Mouse (Mus musculus) lung, embryonic 15.5 days (tissue): Measurements from ENCODE around the gene Zfp831. TPM values are rescaled to one million over a fixed set of nuclear protein-coding genes. Genes with fewer than 3 reads are reported as not detected.

Experiments used
- ATAC-seq: fragments of 200-750 bp; cut with Nextera tagmentation; 2 replicates; pipeline ENCODE4 v1.8.0; 2017; ENCODE audit warnings: moderate number of reproducible peaks, borderline replicate concordance; ENCODE audit not compliant: low FRiP score, low TSS enrichment; ENCODE audit errors: extremely low read depth
- H3K27ac ChIP-seq: fragments of 300-500 bp; sonication (generic); 2 replicates; pipeline ENCODE4 v1.5.1; 2015; ENCODE audit warnings: moderate library complexity, mild to moderate bottlenecking, inconsistent platforms
- H3K27me3 ChIP-seq: fragments of 300-500 bp; sonication (generic); 2 replicates; pipeline ENCODE4 v1.6.1; 2015; ENCODE audit warnings: inconsistent platforms
- H3K36me3 ChIP-seq: fragments of 300-500 bp; sonication (generic); 2 replicates; pipeline ENCODE4 v1.6.1; 2015; ENCODE audit warnings: inconsistent platforms
- H3K4me1 ChIP-seq: fragments of 300-500 bp; sonication (generic); 2 replicates; pipeline ENCODE4 v1.6.1; 2015; ENCODE audit warnings: inconsistent platforms
- H3K4me2 ChIP-seq: fragments of 300-500 bp; sonication (generic); 2 replicates; pipeline ENCODE4 v1.6.1; 2015; ENCODE audit warnings: inconsistent platforms, mild to moderate bottlenecking, moderate library complexity
- H3K4me3 ChIP-seq: fragments of 300-500 bp; sonication (generic); 2 replicates; pipeline ENCODE4 v1.5.1; 2015; ENCODE audit warnings: mild to moderate bottlenecking, inconsistent platforms
- H3K9ac ChIP-seq: fragments of 300-500 bp; sonication (generic); 2 replicates; pipeline ENCODE4 v1.6.1; 2015; ENCODE audit warnings: inconsistent platforms
- H3K9me3 ChIP-seq: fragments of 300-500 bp; sonication (generic); 2 replicates; pipeline ENCODE4 v1.6.1; 2016; ENCODE audit warnings: inconsistent platforms
- WGBS: fragments of 180-500 bp; shearing (Covaris S2); methylation state at CpG from one replicate; pipeline ENCODE4 v1.1.7; 2015; 5-methylcytosine and 5-hydroxymethylcytosine counted together
- polyA plus RNA-seq: library from polyadenylated mRNA; unstranded; fragments of >200 nt; fragmentation: Nextera tagmentation; extraction: Ambion mirVana; gene quantifications from 2 replicates; pipeline ENCODE4 v1.2.1, GENCODE M21; 2015

Gene Zfp831
- polyA plus RNA-seq, 1 experiment from 2014 or later: 0.02 TPM

DNA sequence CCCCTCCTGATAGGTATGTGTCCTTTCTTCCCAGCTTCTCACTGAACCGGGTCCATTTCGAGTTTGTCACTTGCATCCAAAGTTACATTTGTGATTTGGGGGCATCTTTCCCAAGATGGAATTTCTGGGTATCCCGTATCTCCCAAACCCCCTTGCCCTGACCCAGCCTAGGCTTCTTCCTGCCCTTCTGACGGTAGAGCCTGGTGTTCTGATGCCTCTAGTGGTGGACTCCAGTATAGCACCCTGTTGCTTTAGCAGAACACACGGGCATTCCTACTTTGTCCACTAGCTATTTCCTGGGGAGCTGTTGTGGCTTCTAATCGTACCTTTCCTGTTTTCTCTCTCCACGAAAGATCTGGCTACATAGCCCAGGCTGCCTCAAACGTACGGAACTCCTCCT, 32.3 kb downstream of the Zfp831 start:
- ATAC-seq: no peak
- Histone ChIP-seq H3K27ac (no peak overlapping the region), H3K9ac (no peak overlapping the region), H3K4me1 (peaks cover 13% of the 10 kb centered on the region), H3K27me3 (peaks cover 6% of the 10 kb centered on the region), H3K4me3 (no peak overlapping the region), H3K36me3 (no peaks in the 10 kb centered on the region), H3K4me2 (no peak overlapping the region), H3K9me3 (no peaks in the 10 kb centered on the region)
- 15% methylated on average over 9 of the region's 9 CpGs for WGBS

DNA sequence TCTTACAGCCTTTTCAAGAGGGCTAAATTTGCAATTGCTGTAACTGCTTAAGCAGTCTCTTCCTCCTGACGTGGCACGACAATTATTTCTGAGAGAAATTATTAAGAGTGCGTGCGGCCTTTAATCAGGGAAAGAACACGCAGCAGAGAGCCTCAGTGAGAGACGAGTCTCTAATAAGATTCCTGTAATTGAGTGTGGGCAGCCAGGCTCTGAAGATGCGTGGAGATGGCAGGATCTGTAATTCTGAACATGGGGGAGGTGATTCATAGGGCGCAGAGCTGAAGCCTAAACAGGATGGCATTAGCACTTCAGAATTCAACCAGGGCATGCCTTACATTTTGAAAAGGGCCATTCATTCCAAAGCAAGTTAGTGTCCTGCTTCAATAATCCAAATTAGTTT, 58.0 kb downstream of the Zfp831 start:
- Histone ChIP-seq H3K9ac (no peak overlapping the region), H3K36me3 (no peaks in the 10 kb centered on the region), H3K4me2 (no peak overlapping the region), H3K27ac (no peak overlapping the region), H3K4me3 (no peak overlapping the region), H3K27me3 (no peaks in the 10 kb centered on the region), H3K4me1 (no peaks in the 10 kb centered on the region), H3K9me3 (no peaks in the 10 kb centered on the region)
- 72% methylated on average over 8 of the region's 8 CpGs for WGBS
- no peak for ATAC-seq

DNA sequence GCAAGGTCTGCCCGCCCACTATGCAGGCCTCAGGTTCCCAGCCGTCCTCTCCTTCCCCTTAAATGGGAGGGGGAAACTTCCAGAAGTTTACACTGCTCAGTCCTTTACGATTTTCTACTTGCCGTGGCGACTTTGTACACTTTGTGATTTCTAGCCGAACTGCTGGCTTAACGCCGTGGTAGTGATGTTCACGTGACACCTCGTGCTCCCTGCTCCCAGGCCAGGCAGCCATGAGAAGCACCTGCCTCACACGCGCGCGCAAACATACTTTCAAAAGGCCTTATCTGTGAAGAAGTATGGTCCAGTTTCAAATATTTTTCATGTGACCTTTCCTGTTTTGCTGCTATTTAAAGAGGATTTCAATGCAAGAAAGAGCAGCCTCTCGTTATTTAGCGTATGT, 63.8 kb downstream of the Zfp831 start:
- no peak for ATAC-seq
- 68% methylated on average over 16 of the region's 16 CpGs for WGBS
- Histone ChIP-seq H3K4me2 (no peak overlapping the region), H3K9ac (no peak overlapping the region), H3K9me3 (no peaks in the 10 kb centered on the region), H3K27me3 (no peaks in the 10 kb centered on the region), H3K36me3 (no peaks in the 10 kb centered on the region), H3K4me1 (no peaks in the 10 kb centered on the region), H3K4me3 (no peak overlapping the region), H3K27ac (no peak overlapping the region)

DNA sequence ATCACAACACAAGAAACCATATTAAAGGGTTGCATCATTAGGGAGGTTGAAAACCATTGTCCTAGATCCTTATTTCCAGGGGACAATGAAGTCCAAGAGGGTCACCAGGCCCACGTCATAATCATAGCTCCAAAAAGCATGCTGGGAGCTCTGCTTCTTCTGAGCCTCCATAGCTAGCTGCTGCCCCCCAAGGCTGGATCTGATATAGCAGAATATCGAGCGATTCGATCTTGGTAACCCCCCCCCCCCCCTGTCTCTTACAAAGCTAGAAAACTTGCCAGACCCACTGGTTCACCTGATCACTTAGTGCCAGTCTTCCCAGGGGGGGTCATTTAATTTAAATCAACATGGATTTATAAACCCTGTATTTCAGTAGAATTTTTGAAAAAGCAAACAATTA, 65.3 kb downstream of the Zfp831 start:
- H3K27me3 ChIP-seq: no peaks in the 10 kb centered on the region
- H3K9me3 ChIP-seq: no peaks in the 10 kb centered on the region
- H3K4me1 ChIP-seq: no peaks in the 10 kb centered on the region
- no peak overlapping the region for H3K4me2 ChIP-seq
- H3K9ac ChIP-seq: no peak overlapping the region
- H3K27ac ChIP-seq: no peak overlapping the region
- WGBS: 80% methylated on average over 4 of the region's 4 CpGs
- H3K4me3 ChIP-seq: no peak overlapping the region
- no peaks in the 10 kb centered on the region for H3K36me3 ChIP-seq
- no peak for ATAC-seq

DNA sequence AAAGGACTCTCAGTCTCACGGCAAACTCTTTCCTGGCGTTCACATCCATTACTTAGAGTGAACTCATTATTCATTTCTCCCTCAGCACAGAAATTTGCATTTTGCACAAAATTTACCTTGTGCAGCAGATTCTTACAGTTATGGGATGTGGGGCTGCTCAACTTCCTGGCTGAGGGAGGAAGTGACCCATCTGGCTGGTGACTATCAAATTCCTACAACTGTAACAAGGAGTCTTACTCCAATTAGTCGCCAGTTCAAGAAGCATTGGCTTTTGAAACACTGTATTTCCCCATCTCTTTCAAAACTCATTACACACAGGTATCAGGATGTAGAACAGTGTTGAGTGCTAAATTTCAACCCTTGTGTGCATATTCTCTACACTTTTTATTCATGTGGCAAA, 66.9 kb downstream of the Zfp831 start:
- H3K9me3 ChIP-seq: no peaks in the 10 kb centered on the region
- WGBS: 49% methylated on average over 3 of the region's 3 CpGs
- H3K9ac ChIP-seq: no peak overlapping the region
- H3K4me2 ChIP-seq: no peak overlapping the region
- H3K36me3 ChIP-seq: no peaks in the 10 kb centered on the region
- H3K27ac ChIP-seq: no peak overlapping the region
- no peak overlapping the region for H3K4me3 ChIP-seq
- no peaks in the 10 kb centered on the region for H3K4me1 ChIP-seq
- no peaks in the 10 kb centered on the region for H3K27me3 ChIP-seq
- no peak for ATAC-seq

DNA sequence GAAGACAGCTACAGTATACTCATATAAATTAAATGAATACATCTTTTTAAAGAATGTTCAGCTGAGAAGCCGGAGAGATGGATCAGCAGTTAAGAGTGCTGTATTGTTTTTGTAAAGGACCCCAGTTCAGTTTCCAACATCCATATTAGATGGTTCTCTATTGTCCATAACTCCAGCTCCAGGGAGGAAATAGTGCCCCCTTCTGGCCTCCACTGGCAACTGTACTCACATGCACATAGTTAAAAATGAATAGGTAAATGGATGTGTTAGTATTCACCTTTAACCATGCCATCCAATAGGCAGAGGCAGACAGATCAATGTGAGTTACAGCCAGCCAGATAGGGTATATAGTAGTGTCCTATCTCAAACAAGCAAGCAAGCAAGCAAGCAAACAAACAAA, 68.7 kb downstream of the Zfp831 start:
- Histone ChIP-seq H3K9ac (no peak overlapping the region), H3K4me3 (no peak overlapping the region), H3K27ac (no peak overlapping the region), H3K4me2 (no peak overlapping the region), H3K9me3 (no peaks in the 10 kb centered on the region), H3K27me3 (no peaks in the 10 kb centered on the region), H3K4me1 (no peaks in the 10 kb centered on the region), H3K36me3 (no peaks in the 10 kb centered on the region)
- WGBS: 100% methylated on average over 1 of the region's 1 CpGs
- ATAC-seq: no peak

DNA sequence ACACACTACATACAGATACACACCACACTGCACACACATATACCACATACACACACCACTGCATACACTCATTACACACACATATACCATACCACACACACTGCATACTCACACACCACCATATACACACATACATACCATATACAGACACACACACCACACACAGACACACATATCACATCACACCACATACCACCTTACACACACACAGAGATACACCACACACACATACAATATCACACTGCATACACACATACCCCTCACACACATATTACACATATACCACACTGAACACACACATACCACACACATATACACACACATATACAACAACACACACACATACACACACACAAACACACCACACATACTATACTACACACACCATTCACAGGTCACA, 72.6 kb downstream of the Zfp831 start:
- no peak for ATAC-seq
- no peak overlapping the region for H3K9ac ChIP-seq
- H3K4me3 ChIP-seq: no peak overlapping the region

DNA sequence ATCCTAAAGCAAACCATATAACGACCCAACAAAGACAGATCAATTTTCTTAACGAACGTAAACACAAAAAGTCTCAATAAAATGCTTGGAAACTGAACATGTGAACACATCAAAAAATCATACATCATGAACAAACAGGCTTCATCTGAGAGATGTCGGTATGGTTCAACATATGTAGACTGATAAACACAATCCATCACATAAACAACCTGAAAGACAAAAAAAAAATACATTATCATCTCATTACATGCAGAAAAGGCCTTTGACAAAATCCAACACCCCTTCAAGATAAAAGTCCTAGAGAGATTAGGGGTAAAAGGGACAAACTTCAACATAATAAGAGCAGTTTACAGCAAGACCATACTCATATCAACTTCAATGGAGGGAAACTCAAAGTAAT, 74.5 kb downstream of the Zfp831 start:
- Histone ChIP-seq H3K4me2 (no peak overlapping the region), H3K27ac (no peak overlapping the region), H3K4me3 (no peak overlapping the region), H3K4me1 (no peaks in the 10 kb centered on the region), H3K27me3 (no peaks in the 10 kb centered on the region), H3K9me3 (no peaks in the 10 kb centered on the region), H3K9ac (no peak overlapping the region), H3K36me3 (no peaks in the 10 kb centered on the region)
- 79% methylated on average over 4 of the region's 4 CpGs for WGBS
- no peak for ATAC-seq

More for the DNA sequence above, 72.6 kb downstream of the Zfp831 start:
- Histone ChIP-seq H3K27ac (no peak overlapping the region), H3K36me3 (no peaks in the 10 kb centered on the region), H3K9me3 (no peaks in the 10 kb centered on the region), H3K4me1 (no peaks in the 10 kb centered on the region), H3K4me2 (no peak overlapping the region), H3K27me3 (no peaks in the 10 kb centered on the region)

DNA sequence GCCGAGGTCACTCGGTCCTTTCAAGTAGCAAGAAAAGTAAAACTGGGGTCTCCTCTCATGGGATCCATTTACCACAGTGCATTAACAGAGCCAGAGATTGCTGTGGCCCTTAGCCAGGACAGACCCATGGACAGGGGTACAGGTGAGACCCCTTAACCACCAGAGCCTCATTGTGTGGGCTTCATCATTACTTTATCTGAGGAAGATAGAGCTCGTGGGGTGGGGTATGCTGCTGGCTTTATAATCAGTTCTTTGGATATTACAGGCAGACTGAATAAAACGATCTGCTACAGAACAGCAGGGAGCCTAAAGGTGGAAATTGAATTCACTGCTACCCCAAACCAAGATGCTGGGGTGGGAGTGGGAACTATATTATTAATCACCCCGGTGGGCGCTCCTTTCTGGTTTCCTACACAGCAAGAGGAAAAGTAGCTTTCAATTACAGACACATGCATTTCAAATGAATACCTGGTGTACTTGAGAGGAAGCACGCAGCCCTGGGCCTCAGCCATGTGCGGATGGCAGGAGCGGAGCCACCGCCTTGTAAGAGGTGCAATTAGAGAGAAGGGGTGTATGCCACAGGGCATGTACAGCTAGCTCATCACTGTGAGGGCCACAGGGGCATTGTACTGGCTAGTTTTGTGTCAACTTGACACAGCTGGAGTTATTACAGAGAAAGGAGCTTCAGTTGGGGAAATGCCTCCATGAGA, 83.9 kb downstream of the Zfp831 start:
- WGBS: 87% methylated on average over 10 of the region's 10 CpGs
- Histone ChIP-seq H3K9me3 (no peaks in the 10 kb centered on the region), H3K4me3 (no peak overlapping the region), H3K36me3 (no peaks in the 10 kb centered on the region), H3K9ac (no peak overlapping the region), H3K4me2 (no peak overlapping the region), H3K27ac (no peak overlapping the region), H3K27me3 (no peaks in the 10 kb centered on the region), H3K4me1 (no peaks in the 10 kb centered on the region)
- no peak for ATAC-seq

DNA sequence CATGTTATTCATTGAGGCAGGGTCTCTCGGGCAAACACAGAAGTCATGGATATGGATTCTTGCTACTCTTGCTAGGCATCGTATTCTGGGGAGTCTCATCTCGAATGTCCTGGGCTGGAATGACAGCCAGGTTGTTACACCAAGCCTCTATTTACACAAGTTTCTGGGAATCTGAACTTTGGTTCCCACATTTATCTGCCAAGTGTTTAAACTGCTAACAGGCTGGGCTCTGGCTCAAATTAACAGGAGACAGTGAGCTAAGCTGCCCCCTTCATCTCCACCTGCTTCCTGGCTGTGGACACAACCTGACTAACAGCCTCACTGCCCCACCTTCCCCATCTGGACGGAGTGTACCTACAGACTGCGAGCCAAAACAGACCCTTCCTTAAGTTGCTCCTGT, 88.6 kb downstream of the Zfp831 start:
- H3K27me3 ChIP-seq: no peaks in the 10 kb centered on the region
- 62% methylated on average over 5 of the region's 5 CpGs for whole genome bisulfite sequencing
- H3K9me3 ChIP-seq: no peaks in the 10 kb centered on the region
- H3K4me3 ChIP-seq: no peak overlapping the region
- H3K9ac ChIP-seq: no peak overlapping the region
- no peaks in the 10 kb centered on the region for H3K4me1 ChIP-seq
- 0 out of 2 replicates have a peak, but pooled peaks have one; percentile 49 for ATAC-seq
- no peak overlapping the region for H3K4me2 ChIP-seq
- no peaks in the 10 kb centered on the region for H3K36me3 ChIP-seq
- peak overlapping the region; percentile 18; the same call in 1 of the 2 replicates for H3K27ac ChIP-seq

DNA sequence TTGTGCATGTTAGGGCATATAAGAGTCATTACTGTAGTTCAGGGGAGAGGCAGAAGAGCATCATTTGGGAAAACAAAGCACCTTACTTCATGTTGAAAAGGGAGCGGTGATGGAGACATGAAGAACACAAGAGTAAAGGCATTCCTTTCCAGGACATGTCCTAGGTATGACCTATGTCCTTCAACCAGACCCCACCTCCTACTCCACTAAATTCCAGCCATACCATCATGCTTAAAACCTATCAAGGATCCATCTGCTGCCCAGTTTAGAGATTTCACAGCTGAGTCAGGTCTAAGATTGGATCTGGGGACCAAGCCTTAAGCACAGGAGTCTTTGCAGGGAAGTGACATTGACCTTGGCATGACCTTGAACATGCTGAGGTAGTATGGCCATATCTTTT, 91.9 kb downstream of the Zfp831 start:
- Histone ChIP-seq H3K4me2 (no peak overlapping the region), H3K4me1 (no peaks in the 10 kb centered on the region), H3K36me3 (no peaks in the 10 kb centered on the region), H3K27ac (no peak overlapping the region), H3K9me3 (no peaks in the 10 kb centered on the region), H3K9ac (no peak overlapping the region), H3K4me3 (no peak overlapping the region), H3K27me3 (no peaks in the 10 kb centered on the region)
- 76% methylated on average over 1 of the region's 1 CpGs for WGBS
- no peak for ATAC-seq

DNA sequence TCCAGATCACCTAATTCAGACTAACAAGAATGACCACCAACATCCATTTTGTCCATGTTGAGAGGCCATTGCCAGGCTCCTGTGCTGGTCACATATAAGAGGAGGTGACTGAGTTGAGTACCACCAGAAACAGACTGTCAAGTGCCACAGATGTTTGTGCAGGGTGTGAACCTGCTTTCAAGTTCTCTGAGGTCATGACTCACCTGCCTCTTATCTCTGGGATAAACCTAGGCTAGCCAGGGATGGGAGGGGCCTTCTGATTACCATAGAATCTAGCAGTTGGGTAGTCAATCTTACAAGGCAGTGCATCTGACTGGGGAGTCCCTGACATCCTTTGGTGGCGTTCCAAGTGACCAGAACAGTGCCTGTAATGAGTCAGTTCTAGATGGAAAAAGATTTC, 103.8 kb downstream of the Zfp831 start:
- 56% methylated on average over 1 of the region's 1 CpGs for WGBS
- Histone ChIP-seq H3K27me3 (no peaks in the 10 kb centered on the region), H3K4me3 (no peak overlapping the region), H3K9ac (no peak overlapping the region), H3K4me1 (peaks cover 11% of the 10 kb centered on the region), H3K4me2 (no peak overlapping the region), H3K9me3 (no peaks in the 10 kb centered on the region), H3K36me3 (no peaks in the 10 kb centered on the region), H3K27ac (no peak overlapping the region)
- peak; percentile 42; the same call in 1 of the 2 replicates for ATAC-seq

DNA sequence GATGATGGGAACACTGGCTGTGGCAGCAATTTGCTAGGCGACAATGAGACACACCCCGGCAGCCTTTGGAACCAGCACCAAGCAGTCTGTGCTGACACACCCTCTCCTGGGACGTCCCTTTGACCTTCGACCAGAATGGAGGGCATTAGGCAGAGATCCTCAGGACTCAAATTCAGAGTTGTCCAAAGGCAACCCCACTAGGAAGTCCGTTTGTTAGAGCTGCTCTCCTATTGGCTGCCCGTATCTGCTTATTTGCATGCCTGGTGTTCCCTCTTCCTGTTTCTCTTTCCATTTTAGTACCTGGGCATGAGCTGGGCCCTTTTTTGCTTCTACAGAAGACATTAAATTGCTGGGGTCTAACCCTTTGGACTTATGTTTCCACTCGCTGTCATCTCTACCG, 105.0 kb downstream of the Zfp831 start:
- no peaks in the 10 kb centered on the region for H3K27me3 ChIP-seq
- no peak for ATAC-seq
- no peaks in the 10 kb centered on the region for H3K9me3 ChIP-seq
- 56% methylated on average over 8 of the region's 8 CpGs for WGBS
- no peak overlapping the region for H3K4me3 ChIP-seq
- H3K27ac ChIP-seq: no peak overlapping the region
- H3K4me2 ChIP-seq: peak overlapping the region; percentile 6; the same call in 1 of the 2 replicates
- H3K9ac ChIP-seq: no peak overlapping the region
- H3K36me3 ChIP-seq: no peaks in the 10 kb centered on the region
- peaks cover 13% of the 10 kb centered on the region for H3K4me1 ChIP-seq
